Mouse (Mus musculus): ENCODE measurements at regions not wholly inside any gene's neighbourhood (a gene's known extent, or its start where the extent isn't known, plus 50 kb on each side); places are given as distances from the start of the nearest gene placed in this dataset.

DNA sequence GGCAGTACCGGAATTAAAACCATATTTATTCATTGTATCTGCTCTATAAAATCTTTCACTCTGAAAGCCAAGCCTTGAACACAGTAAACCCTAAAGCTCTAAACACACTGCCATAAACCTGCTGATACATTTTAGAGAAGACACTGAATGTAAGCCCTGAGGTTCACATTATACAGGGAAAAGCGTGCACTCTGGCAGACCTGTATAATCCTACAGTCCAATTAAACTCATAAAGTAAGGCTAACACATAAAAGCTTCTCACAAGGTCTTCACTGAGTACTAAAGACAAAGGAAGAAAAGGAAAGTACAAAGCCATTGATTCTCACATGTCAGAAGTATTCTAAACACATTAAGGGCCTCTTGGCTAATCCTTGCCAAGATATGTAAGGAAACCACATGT is 302.8 kb downstream of the Cylc2 start:
- no peak for DNase-seq
- 88% methylated on average over 2 of the region's 2 CpGs for WGBS
- H3K27ac ChIP-seq (ENCODE audit: insufficient read depth, low read length): no peak overlapping the region
- no peak for TF ChIP-seq POLR2A (IDR thresholded peaks at IDR 0.05; ENCODE audit: borderline replicate concordance, insufficient read depth, low read length)
- TF ChIP-seq CTCF (IDR thresholded peaks at IDR 0.05; ENCODE audit: borderline replicate concordance, insufficient read depth, low read depth, low read length): no peak
- no peak overlapping the region for H3K4me3 ChIP-seq (replicated peaks; ENCODE audit: insufficient read depth, low read depth, low read length)
- H3K27me3 ChIP-seq (ENCODE audit: control insufficient read depth, insufficient read depth, low read length): no peaks in the 10 kb centered on the region
- H3K4me1 ChIP-seq (ENCODE audit: control insufficient read depth, insufficient read depth, low read length): no peaks in the 10 kb centered on the region

- H3K4me1 ChIP-seq (ENCODE audit: control insufficient read depth, insufficient read depth, low read length): no peaks in the 10 kb centered on the region
- peak in 1 of 2 experiments; percentile 72 for DNase-seq
- no peak overlapping the region for H3K4me3 ChIP-seq (replicated peaks; ENCODE audit: insufficient read depth, low read depth, low read length)
- TF ChIP-seq CTCF (IDR thresholded peaks at IDR 0.05; ENCODE audit: borderline replicate concordance, insufficient read depth, low read depth, low read length) (no peak), POLR2A (IDR thresholded peaks at IDR 0.05; ENCODE audit: borderline replicate concordance, insufficient read depth, low read length) (no peak)
- H3K27me3 ChIP-seq (ENCODE audit: control insufficient read depth, insufficient read depth, low read length): no peaks in the 10 kb centered on the region
- H3K27ac ChIP-seq (ENCODE audit: insufficient read depth, low read length): no peak overlapping the region
Measured at GRCm38 (mm10) chr4:51519750-51520149, 303.3 kb downstream of the Cylc2 start.

- TF ChIP-seq CTCF (IDR thresholded peaks at IDR 0.05; ENCODE audit: borderline replicate concordance, insufficient read depth, low read depth, low read length) (no peak), POLR2A (IDR thresholded peaks at IDR 0.05; ENCODE audit: borderline replicate concordance, insufficient read depth, low read length) (no peak)
- WGBS: 58% methylated on average over 6 of the region's 6 CpGs
- Histone ChIP-seq H3K27me3 (ENCODE audit: control insufficient read depth, insufficient read depth, low read length) (no peaks in the 10 kb centered on the region), H3K4me1 (ENCODE audit: control insufficient read depth, insufficient read depth, low read length) (no peaks in the 10 kb centered on the region), H3K4me3 (replicated peaks; ENCODE audit: insufficient read depth, low read depth, low read length) (no peak overlapping the region), H3K27ac (ENCODE audit: insufficient read depth, low read length) (no peak overlapping the region)
- no peak for DNase-seq
Measured at GRCm38 (mm10) chr4:51545419-51545818, 328.9 kb downstream of the Cylc2 start.

GRCm38 (mm10) chr4:51559693-51560092 is 343.2 kb downstream of the Cylc2 start:
- no peak for DNase-seq
- no peaks in the 10 kb centered on the region for H3K4me1 ChIP-seq (ENCODE audit: control insufficient read depth, insufficient read depth, low read length)
- WGBS: 56% methylated on average over 1 of the region's 1 CpGs
- H3K4me3 ChIP-seq (replicated peaks; ENCODE audit: insufficient read depth, low read depth, low read length): no peak overlapping the region
- no peak overlapping the region for H3K27ac ChIP-seq (ENCODE audit: insufficient read depth, low read length)
- TF ChIP-seq CTCF (IDR thresholded peaks at IDR 0.05; ENCODE audit: borderline replicate concordance, insufficient read depth, low read depth, low read length) (no peak), POLR2A (IDR thresholded peaks at IDR 0.05; ENCODE audit: borderline replicate concordance, insufficient read depth, low read length) (no peak)
- no peaks in the 10 kb centered on the region for H3K27me3 ChIP-seq (ENCODE audit: control insufficient read depth, insufficient read depth, low read length)

GRCm38 (mm10) chr4:51560100-51560499 is 343.6 kb downstream of the Cylc2 start:
- TF ChIP-seq CTCF (IDR thresholded peaks at IDR 0.05; ENCODE audit: borderline replicate concordance, insufficient read depth, low read depth, low read length): no peak
- TF ChIP-seq POLR2A (IDR thresholded peaks at IDR 0.05; ENCODE audit: borderline replicate concordance, insufficient read depth, low read length): no peak
- no peak for DNase-seq
- no peaks in the 10 kb centered on the region for H3K27me3 ChIP-seq (ENCODE audit: control insufficient read depth, insufficient read depth, low read length)
- H3K4me3 ChIP-seq (replicated peaks; ENCODE audit: insufficient read depth, low read depth, low read length): no peak overlapping the region
- H3K27ac ChIP-seq (ENCODE audit: insufficient read depth, low read length): no peak overlapping the region
- no peaks in the 10 kb centered on the region for H3K4me1 ChIP-seq (ENCODE audit: control insufficient read depth, insufficient read depth, low read length)

DNA sequence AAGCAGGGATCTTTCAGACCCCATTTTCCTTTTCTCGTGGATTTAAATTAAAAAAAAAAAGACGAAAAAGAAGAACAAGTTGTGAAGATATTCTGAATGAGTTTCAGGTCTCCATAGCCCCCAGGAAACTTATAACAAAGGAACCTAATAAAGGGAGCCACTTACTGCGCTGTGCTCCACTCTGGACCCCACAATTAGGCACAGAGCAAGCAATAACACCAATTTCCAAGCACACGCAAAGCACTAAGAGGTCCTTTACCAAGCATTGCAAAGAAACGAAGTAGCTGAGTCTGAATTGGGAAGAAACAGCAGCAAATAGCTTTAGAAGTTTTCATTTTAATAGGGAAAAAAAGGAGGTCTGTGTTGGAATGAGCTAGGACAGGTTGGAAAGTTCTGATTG is 345.9 kb downstream of the Cylc2 start:
- Histone ChIP-seq H3K4me3 (replicated peaks; ENCODE audit: insufficient read depth, low read depth, low read length) (no peak overlapping the region), H3K4me1 (ENCODE audit: control insufficient read depth, insufficient read depth, low read length) (no peaks in the 10 kb centered on the region), H3K27ac (ENCODE audit: insufficient read depth, low read length) (no peak overlapping the region), H3K27me3 (ENCODE audit: control insufficient read depth, insufficient read depth, low read length) (no peaks in the 10 kb centered on the region)
- no peak for DNase-seq
- 68% methylated on average over 5 of the region's 5 CpGs for WGBS
- TF ChIP-seq POLR2A (IDR thresholded peaks at IDR 0.05; ENCODE audit: borderline replicate concordance, insufficient read depth, low read length): no peak
- no peak for TF ChIP-seq CTCF (IDR thresholded peaks at IDR 0.05; ENCODE audit: borderline replicate concordance, insufficient read depth, low read depth, low read length)

GRCm38 (mm10) chr4:51576456-51576855 is 360.0 kb downstream of the Cylc2 start:
- H3K4me3 ChIP-seq (replicated peaks; ENCODE audit: insufficient read depth, low read depth, low read length): no peak overlapping the region
- TF ChIP-seq CTCF (IDR thresholded peaks at IDR 0.05; ENCODE audit: borderline replicate concordance, insufficient read depth, low read depth, low read length) (no peak), POLR2A (IDR thresholded peaks at IDR 0.05; ENCODE audit: borderline replicate concordance, insufficient read depth, low read length) (no peak)
- H3K4me1 ChIP-seq (ENCODE audit: control insufficient read depth, insufficient read depth, low read length): no peaks in the 10 kb centered on the region
- no peak overlapping the region for H3K27ac ChIP-seq (ENCODE audit: insufficient read depth, low read length)
- WGBS: 73% methylated on average over 2 of the region's 2 CpGs
- DNase-seq: no peak
- no peaks in the 10 kb centered on the region for H3K27me3 ChIP-seq (ENCODE audit: control insufficient read depth, insufficient read depth, low read length)

GRCm38 (mm10) chr4:51594044-51594443 is 377.6 kb downstream of the Cylc2 start:
- H3K4me3 ChIP-seq (replicated peaks; ENCODE audit: insufficient read depth, low read depth, low read length): no peak overlapping the region
- no peak for TF ChIP-seq CTCF (IDR thresholded peaks at IDR 0.05; ENCODE audit: borderline replicate concordance, insufficient read depth, low read depth, low read length)
- TF ChIP-seq POLR2A (IDR thresholded peaks at IDR 0.05; ENCODE audit: borderline replicate concordance, insufficient read depth, low read length): no peak
- WGBS: 40% methylated on average over 4 of the region's 4 CpGs
- H3K27me3 ChIP-seq (ENCODE audit: control insufficient read depth, insufficient read depth, low read length): no peaks in the 10 kb centered on the region
- no peak for DNase-seq
- H3K4me1 ChIP-seq (ENCODE audit: control insufficient read depth, insufficient read depth, low read length): no peaks in the 10 kb centered on the region
- no peak overlapping the region for H3K27ac ChIP-seq (ENCODE audit: insufficient read depth, low read length)

Measured in cerebellum, adult 2 months (tissue).